Mouse (Mus musculus) MEL (cell line): Measurements from ENCODE around the gene Pfn4.

Experiments
- CTCF ChIP-seq, 3 experiments: IDR thresholded peaks in 2 of 3; conservative IDR thresholded peaks in 1 of 3; 2 replicates each; pipeline ENCODE4 v1.5.1; 2011 to 2012; ENCODE audit warnings: low read length in 3 of 3, low read depth in 2 of 3, mild to moderate bottlenecking in 2 of 3, improper control_type of control experiment in 1 of 3, inconsistent platforms in 1 of 3, mixed read lengths in 1 of 3, moderate library complexity in 1 of 3; ENCODE audit not compliant: control insufficient read depth in 1 of 3, insufficient read depth in 1 of 3, poor library complexity in 1 of 3, severe bottlenecking in 1 of 3
- MAZ ChIP-seq: IDR thresholded peaks from 2 replicates; pipeline ENCODE4 v1.6.1; 2012; ENCODE audit warnings: low read depth, mild to moderate bottlenecking, inconsistent platforms, low read length, improper control_type of control experiment
- ZNF384 ChIP-seq: IDR thresholded peaks from 2 replicates; pipeline ENCODE4 v1.6.1; 2012; ENCODE audit warnings: low read depth, mild to moderate bottlenecking, inconsistent platforms, low read length, improper control_type of control experiment

DNA sequence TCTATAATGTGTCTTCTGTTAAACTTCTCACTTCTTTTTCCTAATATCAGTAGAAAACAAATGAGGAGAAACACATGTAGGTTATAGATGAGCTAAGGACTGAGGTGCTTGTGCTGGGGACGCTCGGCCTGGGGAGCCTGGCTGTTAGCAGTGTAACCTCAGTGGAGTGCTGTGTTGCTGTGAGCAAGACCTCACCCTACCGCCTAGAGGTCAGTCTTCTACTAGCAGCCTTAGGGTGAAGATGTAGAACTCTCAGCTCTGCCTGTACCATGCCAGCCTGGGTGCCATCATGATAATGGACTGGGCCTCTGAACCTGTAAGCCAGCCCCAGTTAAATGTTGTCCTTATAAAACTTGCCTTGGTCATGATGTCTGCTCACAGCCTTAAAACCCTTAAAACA lies 58.4 kb downstream of the Pfn4 start:
- TF ChIP-seq MAZ (no peak), CTCF (IDR thresholded peaks at IDR 0.05 in 2 of 3, conservative IDR thresholded peaks at IDR 0.05 in 1 of 3; ENCODE audit: control insufficient read depth in 1 of 3, insufficient read depth in 1 of 3, low read depth in 2 of 3, low read length in 3 of 3, poor library complexity in 1 of 3, severe bottlenecking in 1 of 3) (no peak), ZNF384 (no peak)
